Mouse (Mus musculus): ENCODE measurements at regions not wholly inside any gene's neighbourhood (a gene's known extent, or its start where the extent isn't known, plus 50 kb on each side); places are given as distances from the start of the nearest gene placed in this dataset.

DNA sequence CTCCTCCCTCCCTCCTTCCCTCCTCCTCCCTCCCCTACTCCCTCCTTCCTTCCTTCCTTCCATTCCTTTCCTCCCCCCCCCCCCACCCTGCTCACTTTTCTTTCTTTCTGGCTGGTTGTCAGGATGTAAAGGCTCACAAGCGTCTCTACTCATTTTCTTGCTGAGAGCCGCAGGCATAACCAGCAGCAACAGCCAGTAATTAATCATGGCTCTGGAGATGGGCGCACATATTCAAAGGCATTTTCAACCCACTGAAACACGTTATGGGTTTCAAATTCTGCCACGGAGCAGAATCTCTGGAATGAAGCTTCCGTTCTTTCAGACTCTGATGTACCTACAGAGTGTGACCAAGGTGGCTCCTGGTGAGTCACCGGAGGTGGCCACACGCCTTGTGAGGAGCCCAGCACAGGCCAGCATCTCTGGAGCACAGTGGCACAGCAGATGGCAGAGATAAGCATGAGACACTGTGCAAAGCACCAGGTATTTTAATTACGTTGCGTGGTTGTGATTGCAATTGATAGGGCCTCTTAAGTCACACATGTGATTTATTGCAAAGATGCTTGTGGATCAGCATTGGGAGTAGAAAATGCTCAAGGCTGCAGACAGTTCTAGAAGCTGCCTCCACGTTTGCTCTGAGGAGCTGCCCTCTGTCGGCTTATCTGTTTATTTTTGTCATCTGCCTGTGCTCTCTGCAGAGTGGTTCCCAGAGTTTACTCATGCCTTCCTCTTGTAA, 236.0 kb downstream of the Mtx2 start:
- no peak for DNase-seq (ENCODE audit: low read depth)

DNA sequence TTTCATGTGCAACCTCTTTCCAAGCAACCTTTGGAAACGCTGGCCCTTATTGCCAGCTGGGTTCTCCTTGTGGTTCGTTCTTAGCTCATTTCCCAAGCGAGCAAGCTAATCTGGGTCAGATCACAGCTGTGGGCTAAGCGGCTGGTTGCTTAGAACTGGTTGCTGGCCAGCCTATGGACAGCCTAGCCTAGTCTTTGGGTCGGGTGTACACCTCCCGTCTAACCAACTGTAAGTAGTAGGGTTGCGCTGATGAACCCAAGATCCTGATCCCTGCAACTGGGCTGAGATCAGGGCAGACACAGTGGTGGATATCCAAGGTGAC, 236.5 kb downstream of the Mtx2 start:
- DNase-seq (ENCODE audit: low read depth) = peak; percentile 58

- no peak for DNase-seq (ENCODE audit: low read depth)
Measured at GRCm38 (mm10) chr2:75064406-75065115, 239.0 kb downstream of the Mtx2 start.

GRCm38 (mm10) chr2:75065304-75065703, 239.7 kb downstream of the Mtx2 start:
- no peak for DNase-seq (ENCODE audit: low read depth)

DNA sequence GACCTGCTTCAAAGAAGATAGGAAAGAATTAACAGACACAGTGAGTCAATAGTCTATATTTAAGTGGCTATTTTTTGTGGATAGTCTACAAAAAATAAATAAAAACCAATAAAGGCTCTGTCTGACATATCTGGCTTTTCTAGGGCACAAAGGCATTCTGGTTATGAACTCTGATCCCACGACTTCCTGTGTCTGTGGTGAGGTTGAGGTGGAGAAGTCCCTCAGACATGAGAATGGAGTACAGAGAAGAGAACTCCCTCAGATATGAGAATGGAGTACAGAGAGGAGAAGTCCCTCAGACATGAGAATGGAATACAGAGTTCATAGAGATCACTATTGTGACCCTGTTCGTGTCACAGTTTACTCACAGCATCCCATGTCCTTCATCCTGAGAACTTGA, 243.7 kb downstream of the Mtx2 start:
- no peak for DNase-seq (ENCODE audit: low read depth)

DNA sequence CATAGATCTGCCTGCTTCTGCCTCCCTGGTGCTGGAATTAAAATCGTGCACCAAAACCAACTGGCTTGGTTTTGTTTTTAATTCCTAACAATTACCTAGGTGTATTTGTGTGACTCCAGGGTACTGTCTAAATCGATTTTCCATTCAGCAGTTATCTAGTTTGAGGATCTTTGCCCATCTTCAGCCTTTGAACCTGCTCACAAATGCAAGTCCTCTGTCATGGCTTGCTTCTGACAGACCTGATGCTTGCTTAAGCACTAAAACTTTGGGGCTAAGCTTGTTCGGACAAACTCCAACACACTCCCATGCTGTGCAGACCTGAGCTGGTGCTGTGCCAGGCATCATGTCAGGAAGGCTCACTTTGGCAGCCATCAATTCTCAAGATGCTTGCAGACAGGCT, 246.4 kb downstream of the Mtx2 start:
- DNase-seq (ENCODE audit: low read depth) = no peak

GRCm38 (mm10) chr2:75072471-75072870, 246.9 kb downstream of the Mtx2 start:
- no peak for DNase-seq (ENCODE audit: low read depth)

GRCm38 (mm10) chr2:75073178-75073577, 247.6 kb downstream of the Mtx2 start:
- no peak for DNase-seq (ENCODE audit: low read depth)

- DNase-seq (ENCODE audit: low read depth) = no peak
Measured at GRCm38 (mm10) chr2:75087164-75087563, 261.6 kb downstream of the Mtx2 start.

GRCm38 (mm10) chr2:75089186-75089585, 263.6 kb downstream of the Mtx2 start:
- DNase-seq (ENCODE audit: low read depth) = no peak

- DNase-seq (ENCODE audit: low read depth) = no peak
Measured at GRCm38 (mm10) chr2:75089616-75090015, 264.0 kb downstream of the Mtx2 start.

- DNase-seq (ENCODE audit: low read depth) = no peak
Measured at GRCm38 (mm10) chr2:75090439-75090838, 264.8 kb downstream of the Mtx2 start.

DNA sequence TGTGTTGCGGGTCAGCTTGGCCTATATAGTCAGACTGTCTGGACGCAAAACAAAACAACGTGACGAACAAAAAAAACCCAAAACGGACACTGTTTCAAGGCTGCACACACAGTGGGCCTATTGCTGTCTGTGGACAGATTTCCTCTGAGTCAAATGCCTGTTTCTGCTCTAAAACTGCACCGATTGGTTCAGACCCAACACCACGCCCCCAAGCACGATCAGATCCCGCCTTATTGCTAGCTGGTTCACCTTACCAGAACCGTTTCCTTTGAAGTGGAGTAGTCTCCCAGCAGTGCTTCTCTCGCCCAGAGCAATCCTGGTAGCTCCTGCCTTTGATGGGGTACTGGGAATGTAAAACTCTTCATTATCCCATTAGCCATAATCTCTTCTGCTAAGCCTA, 275.9 kb downstream of the Mtx2 start:
- DNase-seq (ENCODE audit: low read depth) = no peak

DNA sequence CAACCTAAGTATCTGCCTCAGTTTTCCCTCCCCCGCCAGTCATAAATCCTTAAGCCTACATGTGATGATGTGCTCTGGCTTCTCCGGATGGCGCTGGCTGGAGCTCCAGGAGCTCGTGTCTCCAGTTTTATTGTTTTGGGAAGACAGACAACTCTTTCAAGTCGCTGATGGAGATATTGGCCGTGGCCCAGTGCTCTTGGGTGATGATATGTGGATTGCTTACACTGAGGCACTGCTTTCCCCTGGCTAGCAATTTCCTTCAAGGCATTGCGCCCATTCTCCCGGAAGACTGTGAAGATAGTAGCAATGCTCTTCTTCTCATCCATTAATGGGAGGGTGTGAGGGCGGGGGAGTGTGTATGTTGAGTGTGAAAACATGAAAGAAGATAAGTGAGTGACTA, 287.1 kb downstream of the Mtx2 start:
- peak; percentile 81 for DNase-seq (ENCODE audit: low read depth)

- no peak for DNase-seq (ENCODE audit: low read depth)
Measured at GRCm38 (mm10) chr2:75114375-75114774, 288.8 kb downstream of the Mtx2 start.

GRCm38 (mm10) chr2:75118348-75118926, 292.8 kb downstream of the Mtx2 start:
- DNase-seq (ENCODE audit: low read depth) = no peak

DNA sequence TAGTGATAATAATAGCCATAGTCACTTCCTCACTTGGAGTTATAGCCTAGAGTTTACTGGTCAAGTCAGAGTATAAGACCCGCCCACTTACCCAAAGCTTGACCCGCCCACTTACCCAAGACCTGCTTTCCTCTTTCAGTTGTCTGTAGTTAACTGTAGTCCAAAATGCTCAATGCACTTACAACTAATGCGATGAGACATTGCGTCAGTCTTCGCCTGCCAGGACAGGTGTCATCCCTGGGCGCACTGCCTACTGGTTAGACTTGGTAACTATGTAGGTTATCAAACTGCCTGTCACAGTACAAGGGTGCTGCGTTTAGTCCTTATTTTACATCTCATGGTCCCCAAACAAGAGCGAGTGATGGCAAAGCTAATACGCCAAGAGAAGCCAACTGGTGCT, 294.0 kb downstream of the Mtx2 start:
- no peak for DNase-seq (ENCODE audit: low read depth)

GRCm38 (mm10) chr2:75133298-75134080, 307.9 kb downstream of the Mtx2 start:
- peak; percentile 99 for DNase-seq (ENCODE audit: low read depth)

- DNase-seq (ENCODE audit: low read depth) = no peak
Measured at GRCm38 (mm10) chr2:75136618-75137017, 311.0 kb downstream of the Mtx2 start.

GRCm38 (mm10) chr2:75137133-75137982, 311.8 kb downstream of the Mtx2 start:
- DNase-seq (ENCODE audit: low read depth) = no peak

GRCm38 (mm10) chr2:75137983-75138745, 312.6 kb downstream of the Mtx2 start:
- no peak for DNase-seq (ENCODE audit: low read depth)

Measured in gonadal fat pad, adult 2 months (tissue).